Mouse (Mus musculus) frontal cortex, postnatal 36 days (tissue): ENCODE data around the gene Ncor2.

Experiments
- DNase-seq, 2 experiments: peaks; one replicate each; pipeline ENCODE4 v3.0.0; 2022; ENCODE audit warnings: low spot score in 2 of 2

The Ncor2 gene

GRCm38 (mm10) chr5:125170107-125170842, 8.7 kb downstream of the Ncor2 start:
- no peak for DNase-seq

- DNase-seq, result no peak
Measured at GRCm38 (mm10) chr5:125168101-125168500, 10.9 kb downstream of the Ncor2 start.

GRCm38 (mm10) chr5:125167524-125167923, 11.5 kb downstream of the Ncor2 start:
- DNase-seq, result no peak

- no peak for DNase-seq
Measured at GRCm38 (mm10) chr5:125165993-125166392, 13.0 kb downstream of the Ncor2 start.

GRCm38 (mm10) chr5:125164465-125165167, 14.4 kb downstream of the Ncor2 start:
- DNase-seq, result no peak

GRCm38 (mm10) chr5:125163441-125164050, 15.5 kb downstream of the Ncor2 start:
- no peak for DNase-seq

- DNase-seq, result no peak
Measured at GRCm38 (mm10) chr5:125162461-125162860, 16.6 kb downstream of the Ncor2 start.

- no peak for DNase-seq
Measured at GRCm38 (mm10) chr5:125159804-125160405, 19.1 kb downstream of the Ncor2 start.

GRCm38 (mm10) chr5:125159293-125159692, 19.7 kb downstream of the Ncor2 start:
- DNase-seq, result no peak

GRCm38 (mm10) chr5:125158232-125158961, 20.6 kb downstream of the Ncor2 start:
- DNase-seq, result no peak

GRCm38 (mm10) chr5:125157375-125158033, 21.5 kb downstream of the Ncor2 start:
- no peak for DNase-seq

- DNase-seq, result no peak
Measured at GRCm38 (mm10) chr5:125156418-125157205, 22.4 kb downstream of the Ncor2 start.

GRCm38 (mm10) chr5:125155451-125155850, 23.6 kb downstream of the Ncor2 start:
- DNase-seq, result no peak

- DNase-seq, result no peak
Measured at GRCm38 (mm10) chr5:125154989-125155388, 24.0 kb downstream of the Ncor2 start.

- DNase-seq, result no peak
Measured at GRCm38 (mm10) chr5:125154178-125154577, 24.8 kb downstream of the Ncor2 start.

GRCm38 (mm10) chr5:125153201-125153816, 25.7 kb downstream of the Ncor2 start:
- DNase-seq, result no peak

- DNase-seq, result no peak
Measured at GRCm38 (mm10) chr5:125151872-125152534, 27.0 kb downstream of the Ncor2 start.

GRCm38 (mm10) chr5:125150951-125151564, 28.0 kb downstream of the Ncor2 start:
- no peak for DNase-seq

- no peak for DNase-seq
Measured at GRCm38 (mm10) chr5:125149142-125149541, 29.9 kb downstream of the Ncor2 start.
